Mouse (Mus musculus): ENCODE results near the gene Abl1.

- TF ChIP-seq CTCF (IDR thresholded peaks at IDR 0.05; ENCODE audit: extremely low read depth, insufficient read depth, low read length) (no peak), POLR2A (IDR thresholded peaks at IDR 0.05; ENCODE audit: extremely low read depth, insufficient read depth, low read length) (no peak)
These were observed 162.0 kb downstream of the Abl1 start for GRCm38 (mm10) chr2:31850141-31850540.
